Mouse (Mus musculus): ENCODE data around the gene Cep131.

The Cep131 gene

DNA sequence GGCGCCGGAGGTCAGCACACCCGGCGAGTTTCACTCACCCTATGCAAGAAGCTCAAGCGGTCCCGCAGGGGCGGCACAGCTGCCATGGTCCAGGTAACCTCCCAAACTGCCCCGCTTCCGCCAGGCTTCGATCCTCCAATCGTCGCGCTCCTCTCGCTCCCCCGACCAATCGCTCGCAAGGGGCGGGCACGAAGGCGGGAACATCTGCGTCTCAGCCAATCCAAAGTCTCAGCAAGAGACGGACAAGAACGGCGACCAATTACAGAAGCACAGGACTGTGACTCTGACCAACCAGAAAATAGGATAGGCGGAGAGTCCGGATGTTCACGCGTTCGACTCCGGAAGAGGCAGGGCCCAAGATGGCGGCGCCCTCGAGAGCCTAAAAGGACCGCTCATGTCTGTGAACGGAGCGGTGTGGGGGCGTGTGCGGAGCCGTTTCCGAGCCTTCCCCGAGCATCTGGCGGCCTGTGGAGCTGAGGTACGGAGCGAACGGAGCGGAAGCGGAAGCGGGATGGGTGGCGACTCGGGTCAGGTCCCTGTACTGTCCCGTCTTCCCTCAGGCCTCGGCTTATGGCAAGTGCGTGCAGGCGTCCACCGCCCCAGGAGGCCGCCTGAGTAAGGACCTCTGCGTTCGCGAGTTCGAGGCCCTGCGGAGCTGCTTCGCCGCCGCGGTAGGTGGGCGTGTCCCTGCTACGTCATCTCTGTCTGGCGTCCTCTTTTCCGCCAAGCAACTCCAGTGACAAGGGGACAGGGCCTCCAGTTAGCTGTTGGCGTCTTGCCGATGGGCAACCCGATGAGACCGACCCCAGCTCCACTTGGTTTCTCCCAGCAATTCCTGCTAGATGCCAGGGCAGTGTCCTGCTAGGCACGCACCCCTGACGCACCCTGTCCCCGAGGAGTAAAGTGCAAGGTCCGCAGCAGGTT lies 12.2 kb upstream of the Cep131 start, which contains the start of the genes Tepsin and Ndufaf8:
Gene Tepsin, minus strand, starts transcription at position 144 of the 924 bp plus-strand sequence.
Gene Ndufaf8, plus strand, starts transcription at position 341 of the 924 bp plus-strand sequence.
- peak; percentile 97 for DNase-seq (ENCODE audit: low spot score)

DNA sequence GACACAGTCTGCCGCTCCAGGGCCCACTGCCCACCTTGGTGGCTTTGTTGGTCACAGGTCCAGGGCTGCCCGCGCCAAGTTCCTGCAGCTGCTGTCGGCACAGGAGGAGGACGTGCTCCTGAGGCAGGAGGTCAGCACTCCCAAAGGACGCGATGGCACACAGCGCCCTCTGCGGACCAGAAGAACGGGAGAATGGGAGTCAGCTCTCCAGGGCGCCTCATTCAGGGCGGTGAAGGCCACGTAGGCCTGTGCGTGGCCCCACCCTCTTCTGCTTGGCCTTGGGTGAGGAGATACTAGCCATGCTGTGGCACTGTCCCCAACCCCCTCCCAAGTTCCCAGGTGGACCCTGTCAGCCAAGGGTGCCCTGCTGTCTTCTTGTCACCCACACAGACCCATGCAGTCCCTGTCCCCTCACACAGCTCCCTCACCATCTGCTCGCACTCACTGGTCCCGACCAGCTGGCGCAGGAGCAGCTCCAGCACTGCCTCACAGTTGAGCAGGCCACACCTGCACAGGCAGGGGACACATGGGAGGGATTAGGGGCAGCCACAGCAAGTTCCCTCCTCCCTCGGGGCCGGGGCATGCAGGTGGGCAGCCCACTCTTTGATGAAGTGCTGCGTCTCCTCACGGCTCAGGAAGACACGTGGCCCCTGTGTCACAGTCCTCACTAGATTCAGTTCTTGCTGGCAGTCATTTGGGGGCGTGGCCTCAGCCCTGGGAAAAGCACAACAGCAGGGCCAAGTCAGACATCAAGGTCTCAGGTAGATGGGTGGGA lies 6.4 kb upstream of the Cep131 start:
- peak; percentile 60 for DNase-seq (ENCODE audit: low spot score)

DNA sequence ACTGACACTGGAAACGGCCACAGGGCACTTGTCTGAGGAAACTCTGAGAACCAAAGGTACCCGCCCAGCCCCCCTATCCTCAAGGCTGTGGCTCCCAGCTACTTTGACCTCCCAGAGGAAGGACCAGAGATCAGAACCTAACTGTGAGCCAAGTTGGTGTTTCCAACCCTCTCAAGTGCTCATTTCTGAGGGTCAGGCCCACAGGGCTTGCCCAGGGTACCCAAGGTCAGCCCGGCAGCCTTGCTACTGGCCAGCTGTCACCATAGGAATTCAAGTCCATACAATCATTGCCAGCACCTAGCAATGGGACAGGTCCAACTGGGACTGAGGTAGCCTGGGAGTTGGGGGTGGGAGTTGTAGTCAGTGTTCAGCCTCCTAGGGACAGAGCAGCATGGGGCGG lies 4.0 kb upstream of the Cep131 start:
- no peak for DNase-seq (ENCODE audit: low spot score)

DNA sequence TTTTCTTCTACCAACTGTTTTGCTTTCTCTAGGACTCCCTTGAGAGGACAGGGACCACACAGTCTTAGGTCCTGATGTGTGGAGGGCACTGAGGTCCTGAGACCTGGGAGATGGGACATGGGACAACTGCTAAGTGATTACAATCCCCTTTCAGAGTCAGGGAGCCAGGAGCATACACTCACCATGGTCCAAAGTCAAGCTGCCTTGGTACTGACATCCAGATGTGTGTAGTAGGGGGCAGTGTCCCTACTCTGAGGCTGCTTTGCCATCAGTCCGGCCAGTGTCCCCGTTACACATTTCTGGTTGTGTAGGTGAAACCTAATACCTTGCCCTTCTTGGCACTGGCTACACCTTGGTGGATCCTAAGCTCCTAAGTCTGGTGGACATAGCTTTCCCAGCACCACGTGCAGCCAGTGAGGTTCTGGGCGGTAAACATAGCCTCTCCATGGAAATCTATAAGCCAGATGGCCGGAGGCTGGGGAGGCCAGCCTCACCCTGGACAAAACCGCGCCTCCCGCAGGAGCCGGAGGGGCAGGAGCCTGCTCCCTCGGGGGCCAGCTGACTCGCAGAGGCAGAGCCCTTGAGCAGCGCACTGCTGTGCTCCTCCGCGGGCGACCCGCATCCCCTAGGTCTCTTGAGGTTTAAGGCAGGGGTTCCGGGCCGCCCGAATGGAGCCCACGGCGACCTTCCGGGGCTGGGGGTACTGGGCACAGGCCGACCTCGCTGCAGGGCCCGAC lies 568 bp downstream of the Cep131 start:
- no peak for DNase-seq (ENCODE audit: low spot score)

DNA sequence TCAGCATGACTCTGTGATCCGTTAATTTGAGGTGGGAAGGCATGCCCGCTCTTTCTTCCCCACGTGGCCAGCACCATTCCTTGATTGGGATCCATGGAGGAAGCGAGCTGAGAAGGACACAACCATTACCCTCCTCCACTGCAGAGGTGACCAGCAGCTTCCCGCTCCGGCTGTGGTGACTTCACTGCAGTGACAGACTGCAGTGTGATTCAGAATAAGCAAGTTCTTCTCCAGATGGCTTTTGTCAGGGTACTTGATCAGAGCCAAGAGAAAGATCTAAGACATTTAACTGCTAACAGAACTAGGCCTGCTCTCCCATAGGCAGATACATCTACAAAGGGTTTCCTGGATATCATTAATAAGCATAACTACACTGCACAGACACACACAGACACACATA lies 6.3 kb downstream of the Cep131 start:
- no peak for DNase-seq (ENCODE audit: low spot score)

DNA sequence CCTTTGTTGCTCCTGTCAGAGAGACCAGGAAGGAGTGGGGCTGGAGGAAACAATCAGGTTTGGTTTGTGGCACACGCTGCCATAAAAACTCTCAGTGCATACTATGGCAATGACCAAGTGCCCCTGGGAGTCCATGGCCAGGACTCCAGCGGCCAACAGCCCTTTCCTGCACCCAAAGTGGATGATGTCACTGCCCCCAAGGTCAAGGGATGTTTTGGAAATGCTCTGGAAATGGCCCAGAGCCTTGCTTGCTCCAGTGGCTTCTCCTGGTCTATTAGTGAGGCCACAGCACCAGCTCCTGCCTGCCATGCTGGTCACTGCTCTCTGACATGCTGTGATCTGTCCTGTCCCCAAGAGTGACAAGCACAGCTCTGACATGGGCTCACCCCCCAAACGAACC lies 10.4 kb downstream of the Cep131 start:
- peak; percentile 68 for DNase-seq (ENCODE audit: low spot score)

DNA sequence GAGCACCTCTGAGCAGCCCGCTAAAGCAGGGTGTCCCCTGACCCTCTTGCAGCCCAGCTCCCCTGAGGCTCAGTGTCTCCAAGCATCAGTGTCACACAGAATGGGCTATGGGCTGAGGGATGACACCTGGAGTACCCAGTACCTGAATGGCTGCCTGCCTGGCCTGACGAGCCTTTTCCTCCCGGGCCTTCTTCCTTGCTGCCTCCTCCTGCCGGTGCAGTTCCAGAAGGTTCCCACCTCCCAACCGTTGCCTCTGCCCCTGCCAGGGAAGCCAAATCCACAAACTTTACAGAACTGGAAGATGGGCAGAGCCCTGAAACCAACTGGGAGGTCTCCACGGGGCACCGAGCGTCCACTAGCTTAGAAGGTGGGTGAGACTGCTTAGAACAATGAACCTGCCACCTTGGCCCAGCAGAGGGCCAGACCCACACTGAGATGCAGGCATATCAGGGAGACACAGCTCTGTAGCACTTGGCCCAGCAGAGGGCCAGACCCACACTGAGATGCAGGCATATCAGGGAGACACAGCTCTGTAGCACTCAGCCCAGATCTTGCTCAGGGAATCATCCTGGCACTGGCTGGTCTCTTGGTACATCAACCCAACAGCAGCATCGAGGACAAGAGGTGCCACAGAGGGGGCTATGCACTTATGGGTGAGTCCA lies 13.5 kb downstream of the Cep131 start:
- no peak for DNase-seq (ENCODE audit: low spot score)

DNA sequence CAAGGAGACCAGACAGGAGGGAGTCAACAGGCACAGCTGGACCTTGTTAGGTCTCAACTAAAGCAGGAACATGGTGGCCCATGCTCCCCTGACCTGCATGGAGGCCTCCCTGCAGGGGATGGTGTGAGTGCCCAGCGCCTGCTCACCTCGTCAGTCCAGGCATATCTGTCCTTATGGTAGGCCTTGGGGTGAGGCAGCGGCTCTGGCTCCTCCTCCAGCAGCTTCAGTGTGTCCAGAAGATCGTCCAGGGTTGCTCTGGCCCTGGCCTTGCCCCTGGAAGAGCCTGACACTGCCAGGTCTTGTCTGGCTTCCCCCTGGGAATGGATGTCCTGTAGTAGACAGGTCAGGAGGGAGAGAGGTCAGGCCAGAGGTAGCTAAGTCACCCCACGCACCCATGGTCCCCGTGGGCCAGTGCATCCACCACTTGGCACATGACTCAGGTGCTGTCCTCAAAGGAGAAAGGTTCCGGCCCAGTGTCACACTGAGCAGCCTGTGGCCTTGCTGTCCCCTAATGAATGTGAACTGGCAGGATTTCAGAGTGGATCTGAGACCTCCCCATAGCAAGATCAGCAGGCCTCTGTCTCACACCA lies 14.8 kb downstream of the Cep131 start:
- DNase-seq (ENCODE audit: low spot score) = peak; percentile 25

DNA sequence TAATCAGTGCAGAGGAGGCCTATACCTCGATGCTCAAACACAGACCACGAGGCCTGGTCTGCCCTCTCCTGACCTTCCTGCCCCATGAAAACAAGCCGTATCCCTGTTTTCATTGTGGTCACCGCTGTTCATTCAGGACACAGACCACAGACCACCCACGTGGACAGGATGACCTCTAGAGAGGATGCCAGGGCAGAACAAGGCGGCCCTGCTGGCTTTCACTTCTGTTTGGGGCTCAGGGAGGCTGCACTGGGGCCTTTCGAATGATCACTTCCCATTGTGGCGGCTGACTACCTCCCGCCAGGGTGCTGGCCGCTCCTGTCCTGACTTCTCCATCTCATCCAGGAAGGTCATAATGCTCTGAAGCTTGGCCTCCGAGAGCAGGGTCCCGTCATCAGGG lies 15.6 kb downstream of the Cep131 start:
- no peak for DNase-seq (ENCODE audit: low spot score)

DNA sequence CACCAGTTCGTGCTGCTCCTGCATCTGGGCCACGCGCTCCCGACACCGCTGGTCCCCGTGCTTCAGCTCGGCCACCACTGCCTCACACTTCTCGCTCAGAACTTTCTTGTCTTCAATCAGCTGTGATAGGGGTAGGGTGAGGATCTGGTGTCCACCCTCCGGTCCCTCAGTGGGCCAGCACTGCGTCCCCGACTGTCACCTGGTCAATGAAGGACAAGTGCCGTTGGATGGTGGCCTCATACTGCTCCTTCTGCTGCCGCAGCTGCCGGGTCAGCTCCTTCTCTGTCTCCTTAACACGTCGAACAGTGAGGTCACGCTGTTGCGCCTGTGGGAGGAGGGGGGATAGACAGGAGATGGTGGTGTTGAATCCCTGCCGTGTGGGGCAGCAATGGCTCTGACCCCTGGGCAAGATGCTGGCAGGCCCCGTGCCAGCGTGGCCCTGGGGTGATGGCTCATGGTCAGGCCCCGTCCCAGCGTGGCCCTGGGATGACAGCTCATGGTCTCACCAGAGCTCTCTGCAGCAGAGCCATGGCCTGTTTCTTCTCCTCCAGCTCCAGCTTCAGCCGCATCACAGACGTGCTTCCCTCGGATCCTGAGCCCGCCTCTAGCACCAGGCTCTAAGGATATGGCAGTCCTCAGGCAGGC lies 16.2 kb downstream of the Cep131 start:
- DNase-seq (ENCODE audit: low spot score) = no peak

DNA sequence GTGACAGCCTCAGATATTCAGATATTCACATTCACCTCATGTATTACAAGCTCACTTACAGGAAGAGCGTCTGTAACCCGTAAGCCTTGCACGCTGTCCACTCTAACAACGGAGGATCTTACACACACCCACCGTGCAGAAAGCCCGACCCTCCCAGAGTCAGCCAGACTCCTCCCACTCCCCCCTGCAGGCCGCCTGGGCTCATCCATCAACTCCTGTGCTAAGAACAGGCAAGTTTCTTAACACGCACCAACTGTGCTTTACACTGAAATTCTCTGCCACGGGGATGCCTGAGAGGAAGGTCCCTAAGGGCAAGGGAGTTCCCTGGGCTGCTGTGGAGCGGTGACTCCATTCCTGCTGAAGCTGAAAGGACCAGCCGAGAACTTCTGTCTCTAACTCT lies 17.4 kb downstream of the Cep131 start:
- no peak for DNase-seq (ENCODE audit: low spot score)

DNA sequence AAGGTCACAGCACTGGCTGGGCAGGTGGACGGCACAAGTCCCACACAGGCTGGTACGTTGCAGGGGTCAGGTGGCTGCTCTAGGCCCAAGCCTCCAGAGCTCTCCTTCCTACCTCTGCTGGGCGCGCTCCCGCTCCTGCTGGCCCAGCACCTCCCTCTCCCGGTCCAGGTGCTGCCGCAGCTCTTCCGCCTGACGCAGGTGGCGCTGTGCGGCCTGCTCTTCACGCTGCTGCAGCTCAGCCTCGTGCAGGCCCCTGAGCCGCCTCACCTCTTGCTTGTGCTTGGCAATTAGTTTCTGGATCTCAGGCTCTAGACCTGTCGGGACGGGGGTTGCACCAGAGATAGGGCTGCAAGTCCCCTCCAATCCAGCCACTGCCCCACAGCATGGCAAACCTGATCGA lies 18.8 kb downstream of the Cep131 start:
- DNase-seq (ENCODE audit: low spot score) = no peak

DNA sequence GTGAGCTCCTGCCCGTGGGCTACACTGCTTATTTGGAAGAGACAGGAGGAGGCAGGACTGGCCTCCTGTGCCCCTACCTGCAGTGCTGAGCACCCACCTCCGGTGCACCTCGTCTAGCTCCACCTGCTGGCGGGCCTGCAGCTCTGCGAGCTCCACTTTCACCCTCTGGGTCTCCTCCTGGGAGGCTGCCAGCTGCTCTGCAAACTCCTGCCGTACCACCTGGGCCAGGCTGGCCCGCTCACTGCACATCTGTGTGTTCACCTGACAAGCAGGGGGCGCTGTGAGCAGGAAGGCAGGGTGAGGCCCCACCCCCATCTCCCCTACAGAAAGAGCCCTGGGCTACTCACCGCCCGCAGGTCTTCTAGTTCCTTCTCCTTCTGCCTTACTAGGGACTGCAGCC lies 21.3 kb downstream of the Cep131 start:
- no peak for DNase-seq (ENCODE audit: low spot score)

DNA sequence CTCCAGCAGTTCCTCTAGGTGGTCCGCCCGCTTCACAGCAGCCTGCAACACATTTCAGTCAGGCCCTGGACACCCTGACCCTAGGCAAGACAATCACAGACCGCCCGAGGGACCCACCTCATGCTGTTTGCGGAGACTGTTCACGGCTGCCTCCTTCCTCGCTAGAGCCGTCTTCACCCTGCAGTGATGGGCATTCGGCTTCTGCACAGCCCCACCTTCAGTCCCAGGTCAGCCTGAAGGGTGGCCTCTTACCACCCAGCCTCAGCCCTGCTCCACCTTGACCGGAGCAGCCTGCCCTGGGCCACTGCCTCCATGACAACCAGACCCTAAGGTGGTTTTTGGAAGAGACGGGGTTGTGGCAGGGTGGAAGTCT lies 22.0 kb downstream of the Cep131 start:
- no peak for DNase-seq (ENCODE audit: low spot score)

DNA sequence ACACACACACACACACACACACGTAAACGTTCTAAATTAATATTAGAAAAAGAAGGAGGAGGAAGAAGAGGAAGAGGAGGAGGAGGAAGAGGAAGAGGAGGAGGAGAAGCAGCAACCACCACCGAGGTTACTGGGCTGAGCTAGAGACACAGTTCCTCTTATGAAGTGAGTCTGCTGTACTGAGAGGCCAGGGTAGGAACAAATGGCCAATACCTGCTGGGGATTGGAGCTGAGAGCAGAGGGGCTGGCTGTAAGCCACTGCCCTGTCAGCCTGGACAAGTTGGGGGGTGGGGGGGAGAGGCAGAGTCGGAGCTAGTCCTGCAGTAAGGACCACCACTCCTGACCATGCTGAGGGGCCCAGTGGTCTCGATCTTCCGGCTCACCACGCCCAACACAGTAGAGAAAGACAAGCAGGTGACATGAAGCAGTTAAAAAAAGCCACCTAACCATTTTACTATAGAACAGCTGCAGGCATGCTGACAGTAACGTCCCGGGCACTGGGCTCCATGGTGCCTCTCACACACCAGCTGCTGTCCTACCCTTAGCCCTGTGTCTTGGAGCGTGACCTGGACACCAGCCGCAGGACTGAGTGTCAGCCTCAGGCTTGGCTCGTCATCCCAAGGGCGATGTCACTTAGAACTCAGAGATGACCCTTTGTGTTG lies 22.5 kb downstream of the Cep131 start:
- DNase-seq (ENCODE audit: low spot score) = no peak

DNA sequence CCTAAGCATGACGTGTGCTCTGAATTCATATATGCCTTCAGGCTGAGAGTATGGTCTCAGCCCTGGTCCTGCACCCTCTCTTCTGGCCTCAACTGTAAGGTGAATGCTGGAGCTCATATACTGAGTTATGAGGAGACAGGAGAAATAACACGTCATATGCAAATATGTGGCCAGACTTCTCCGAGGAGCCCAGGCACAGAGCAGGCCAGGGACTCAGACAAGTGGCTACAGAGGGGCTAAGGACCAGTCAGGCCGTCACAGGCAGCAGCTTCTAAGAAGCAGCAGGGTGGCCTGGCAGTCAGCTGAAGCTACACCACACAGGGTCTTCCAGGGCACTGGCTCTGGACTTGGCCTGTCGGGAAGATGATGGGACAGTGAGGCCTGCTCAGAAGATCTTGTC lies 23.3 kb downstream of the Cep131 start:
- DNase-seq (ENCODE audit: low spot score) = no peak

DNA sequence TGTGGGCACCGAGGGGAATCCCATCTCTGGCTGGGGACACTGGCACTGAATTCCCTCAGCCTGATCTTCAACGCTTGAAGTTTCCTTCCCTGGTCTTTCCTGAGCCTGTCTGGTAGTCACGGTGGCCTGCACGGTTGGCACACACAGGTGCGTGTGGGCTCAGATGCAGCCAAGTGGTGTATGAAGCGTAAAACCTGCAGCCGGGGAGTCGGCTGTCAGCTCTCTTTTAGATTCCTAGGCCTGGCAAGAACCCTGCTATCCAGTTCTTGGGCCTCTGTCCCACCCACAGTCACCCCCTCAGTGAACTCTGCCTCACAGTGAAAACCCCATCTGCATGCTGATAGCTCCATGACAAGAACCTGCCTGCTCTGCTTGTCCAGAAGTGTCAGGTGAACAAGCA lies 26.0 kb downstream of the Cep131 start:
- no peak for DNase-seq (ENCODE audit: low spot score)

DNA sequence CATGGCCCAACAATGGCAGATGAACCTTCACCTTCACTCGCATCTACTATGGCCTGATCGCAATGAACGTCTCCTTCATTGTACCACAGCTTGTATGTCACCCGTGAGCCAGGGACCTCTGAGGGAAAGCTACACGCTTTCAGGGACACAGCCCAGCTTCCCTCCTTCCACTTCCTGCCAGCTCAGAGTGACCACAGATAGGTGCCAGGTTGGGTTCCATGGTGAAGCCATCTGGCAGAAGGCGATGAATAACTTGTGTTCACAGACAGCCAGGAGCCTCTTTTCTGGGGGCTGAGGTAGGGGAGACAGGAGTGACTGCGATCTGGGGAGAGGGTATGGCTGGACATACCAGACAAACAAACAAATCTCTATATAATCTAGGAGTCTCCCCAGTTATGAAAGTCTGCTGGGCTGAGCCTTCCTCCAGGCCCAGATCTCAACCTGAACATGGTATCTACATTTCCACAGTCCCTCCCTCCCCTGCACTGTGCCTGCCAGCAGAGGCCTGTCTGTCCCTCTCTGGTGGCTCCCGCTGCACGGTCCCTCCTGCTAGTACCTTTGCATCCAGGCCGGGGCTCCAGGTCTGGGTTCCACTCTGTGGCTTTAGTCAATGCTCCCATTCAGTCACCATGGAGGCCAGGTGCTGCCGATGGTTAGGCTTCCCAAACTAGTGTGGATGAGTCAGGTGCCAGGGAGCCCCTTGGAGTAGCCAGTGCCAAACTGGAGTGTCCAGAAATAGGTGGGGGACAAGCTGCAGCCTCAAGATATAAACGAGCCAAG lies 30.5 kb downstream of the Cep131 start:
- no peak for DNase-seq (ENCODE audit: low spot score)

DNA sequence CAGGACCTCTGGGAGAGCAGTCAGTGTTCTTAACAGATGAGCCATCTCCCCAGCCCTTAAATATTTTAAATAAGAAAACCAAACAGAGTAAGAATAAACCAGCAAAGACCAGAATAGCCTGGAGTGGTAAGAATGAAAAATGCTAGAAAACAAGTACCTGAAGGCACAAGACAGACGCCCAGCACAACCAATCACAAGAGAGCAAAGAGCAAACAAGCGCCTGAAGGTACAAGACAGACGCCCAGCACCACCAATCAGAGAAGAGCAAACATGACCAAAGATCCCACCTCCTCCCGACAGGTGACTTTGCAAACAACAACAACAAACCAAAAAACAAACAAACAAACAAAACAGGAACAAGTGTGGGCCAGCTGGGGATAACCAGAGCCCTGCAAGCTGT lies 32.8 kb downstream of the Cep131 start:
- DNase-seq (ENCODE audit: low spot score) = no peak

DNA sequence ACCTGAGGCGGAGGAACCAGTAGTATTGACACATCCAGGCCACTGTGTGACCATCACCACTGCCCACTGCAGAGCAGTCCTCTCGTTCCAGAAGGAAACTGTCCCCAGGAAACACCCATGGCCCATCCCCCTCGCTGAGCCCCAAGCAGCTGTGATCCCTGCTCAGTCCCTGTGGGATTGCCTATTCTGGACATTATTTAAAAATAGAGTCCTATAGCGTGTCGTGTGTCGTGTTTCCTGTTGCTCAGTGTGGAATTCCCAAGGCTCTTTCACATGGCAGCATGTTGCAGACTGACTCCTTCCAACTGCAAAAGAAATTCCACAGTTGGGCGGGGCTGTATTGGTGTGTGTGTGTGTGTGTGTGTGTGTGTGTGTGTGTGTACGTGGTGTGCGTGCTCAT lies 34.4 kb downstream of the Cep131 start:
- DNase-seq (ENCODE audit: low spot score) = no peak
